Mouse (Mus musculus): ENCODE measurements around the gene Nrd1.
A peak's percentile ranks its signal among the peaks of the same experiment; 100 is the strongest.

Nrd1 gene

DNA sequence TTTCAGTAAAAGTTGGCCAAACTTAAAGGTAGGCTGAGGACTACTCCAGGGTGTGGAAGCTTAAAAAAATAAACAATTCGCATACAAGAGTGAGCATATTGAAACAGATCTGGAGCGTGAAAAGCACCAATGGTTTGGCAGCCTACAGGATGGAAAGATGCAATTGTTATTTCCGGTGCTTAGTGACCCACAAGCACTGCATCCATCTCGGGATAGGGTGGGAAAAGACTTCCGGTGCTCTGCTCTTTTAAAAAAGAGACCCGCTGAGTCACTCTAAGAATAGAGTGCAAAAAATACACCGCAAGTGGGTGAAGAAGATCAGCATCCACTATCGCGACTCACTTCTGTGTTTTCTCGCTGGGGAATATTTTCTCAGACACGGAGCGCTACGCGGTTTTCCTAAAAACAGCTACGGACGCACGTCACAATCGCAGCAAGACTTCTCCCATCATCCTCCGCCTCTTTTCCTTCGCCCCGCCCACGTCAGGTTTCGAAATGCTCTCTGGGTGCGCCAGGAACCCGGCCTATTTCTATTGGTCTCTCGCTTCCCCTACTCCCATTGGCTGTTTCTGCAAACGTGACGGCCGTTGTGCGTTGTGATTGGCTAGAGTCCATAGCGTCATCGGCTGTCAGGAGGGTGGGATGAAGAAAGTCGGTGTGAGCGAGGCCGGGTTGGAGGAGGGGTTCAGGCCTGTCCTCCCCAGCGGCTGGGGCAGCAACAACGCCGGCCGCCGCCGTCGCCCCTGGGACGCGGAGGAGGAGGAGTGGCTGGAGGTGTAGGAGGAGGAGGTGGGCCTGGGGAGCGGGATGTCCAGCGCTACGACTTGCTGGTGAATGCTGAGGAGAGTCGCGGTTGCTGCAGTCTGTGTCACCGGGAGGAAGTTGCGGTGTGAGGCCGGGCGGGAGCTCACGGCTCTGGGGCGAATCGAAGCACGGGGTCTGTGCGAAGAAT, at the start of gene Nrd1:
Gene Nrd1, plus strand, starts transcription at position 657 of the 952 bp plus-strand sequence.
- peak; percentile 99 for DNase-seq (ENCODE audit: low read depth, low spot score)

DNA sequence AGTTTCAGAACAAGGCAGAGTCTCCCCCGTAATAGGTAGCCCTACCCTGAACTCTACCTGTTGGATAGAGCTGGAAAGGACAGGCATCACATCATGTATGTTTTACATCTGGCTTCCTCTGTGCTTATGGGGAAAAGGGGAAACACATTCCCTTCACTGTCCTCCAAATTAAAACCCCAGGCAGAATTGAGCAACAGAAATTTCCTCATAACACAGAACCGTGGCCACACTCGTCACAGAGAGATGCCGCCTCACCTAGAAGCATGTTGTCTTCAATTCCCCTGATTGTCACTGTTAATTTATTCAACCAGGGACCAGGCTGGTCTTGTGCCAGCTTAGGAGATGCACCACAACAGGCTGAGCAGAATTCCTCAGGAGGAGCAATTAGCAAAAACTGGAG, 48.8 kb upstream of the Nrd1 start:
- DNase-seq (ENCODE audit: low read depth, low spot score): no peak

DNA sequence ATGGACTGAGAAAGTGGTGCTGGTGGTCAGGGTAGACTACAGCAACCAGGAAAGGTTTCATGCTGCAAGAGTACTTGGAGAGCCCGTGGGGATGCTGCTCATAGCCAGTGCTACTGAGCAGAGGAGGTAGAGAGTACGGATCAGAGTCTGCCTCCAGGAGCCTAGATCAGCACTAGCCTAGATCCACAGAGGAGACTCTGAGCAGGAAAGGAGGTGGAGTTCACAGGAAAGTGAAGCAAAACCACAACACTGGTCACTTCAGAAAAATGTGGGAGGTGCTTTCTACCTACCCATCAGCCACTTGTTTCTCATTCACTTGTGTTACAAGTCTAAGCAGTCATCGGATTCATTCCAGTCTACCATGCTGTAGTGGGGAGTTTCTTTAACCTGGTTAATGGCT, 40.8 kb upstream of the Nrd1 start:
- no peak for DNase-seq (ENCODE audit: low read depth, low spot score)

DNA sequence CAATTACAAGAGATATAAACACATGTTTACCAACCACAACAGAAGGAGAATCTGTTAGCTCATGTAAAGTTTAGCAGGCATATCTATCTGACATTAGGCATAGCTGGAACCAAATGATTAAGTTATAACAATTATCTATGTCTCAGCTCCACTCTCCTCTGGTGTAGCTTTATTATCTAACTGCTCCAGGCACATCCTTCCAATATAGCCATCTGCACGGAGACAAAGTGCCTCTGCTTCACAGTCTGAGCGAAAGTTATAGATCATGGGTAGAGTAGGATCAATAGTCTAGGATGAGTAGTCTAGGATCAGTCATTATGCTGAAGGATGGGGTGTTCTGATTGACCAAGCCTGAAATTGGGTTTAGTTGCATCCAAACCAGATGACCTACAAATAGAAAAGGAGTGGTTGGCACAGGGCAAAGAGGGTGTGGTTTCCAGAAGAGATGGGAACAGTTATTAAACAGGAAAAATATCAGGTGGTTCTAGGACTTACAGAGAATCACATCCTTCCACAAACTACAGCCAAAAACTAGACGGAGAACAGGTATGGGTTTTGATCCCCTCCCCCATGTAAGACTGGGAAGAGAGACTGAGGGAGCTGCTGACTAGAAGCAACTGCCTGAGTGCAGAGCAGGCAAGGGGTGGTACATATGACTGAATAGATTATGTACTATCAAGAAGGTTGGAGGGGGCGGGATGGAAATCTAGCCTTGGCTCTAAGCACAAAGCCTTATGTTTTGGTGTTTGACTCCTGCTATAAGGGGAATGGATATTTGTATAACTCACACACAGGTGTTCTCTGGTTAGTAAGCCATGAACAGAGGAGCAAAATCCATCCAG, 39.6 kb upstream of the Nrd1 start:
- no peak for DNase-seq (ENCODE audit: low read depth, low spot score)

DNA sequence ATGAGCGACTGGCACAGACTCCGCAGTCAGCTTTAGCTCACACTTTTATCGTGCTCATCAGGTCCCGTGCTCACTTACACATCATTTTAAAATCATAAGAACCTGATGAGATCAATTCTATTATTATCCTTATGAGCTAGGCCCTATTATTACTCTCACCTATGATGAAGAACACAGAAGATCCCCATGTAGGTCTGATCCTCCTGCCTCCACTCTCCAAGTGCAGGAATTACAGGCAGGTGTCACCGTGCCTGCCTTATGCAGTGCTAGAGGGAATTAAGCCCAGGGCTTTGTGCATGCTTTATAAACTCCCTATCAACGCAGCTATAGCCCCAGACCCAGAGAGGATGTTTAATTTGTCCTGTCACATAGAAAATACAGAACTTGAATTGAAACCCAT, 37.4 kb upstream of the Nrd1 start:
- no peak for DNase-seq (ENCODE audit: low read depth, low spot score)

DNA sequence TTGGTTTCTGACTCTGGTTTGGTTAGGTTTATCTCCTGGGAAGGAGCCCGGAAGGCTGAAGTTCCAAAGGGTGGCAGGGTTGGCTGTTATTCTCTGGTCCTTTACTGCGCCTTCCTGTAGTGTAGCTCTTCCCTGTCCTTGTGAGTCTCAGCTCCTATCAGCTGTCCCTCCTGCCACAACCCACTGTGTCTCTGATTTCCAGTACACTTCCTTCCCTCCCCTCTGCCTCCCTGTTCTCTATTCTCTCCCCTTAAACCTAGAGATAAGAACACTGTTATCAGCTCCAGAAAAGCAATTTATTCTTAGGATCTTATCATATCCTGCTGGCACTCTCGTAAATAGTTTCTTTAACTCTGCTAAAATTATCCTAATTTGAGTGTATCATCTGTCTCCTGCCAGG, 30.9 kb upstream of the Nrd1 start:
- no peak for DNase-seq (ENCODE audit: low read depth, low spot score)

DNA sequence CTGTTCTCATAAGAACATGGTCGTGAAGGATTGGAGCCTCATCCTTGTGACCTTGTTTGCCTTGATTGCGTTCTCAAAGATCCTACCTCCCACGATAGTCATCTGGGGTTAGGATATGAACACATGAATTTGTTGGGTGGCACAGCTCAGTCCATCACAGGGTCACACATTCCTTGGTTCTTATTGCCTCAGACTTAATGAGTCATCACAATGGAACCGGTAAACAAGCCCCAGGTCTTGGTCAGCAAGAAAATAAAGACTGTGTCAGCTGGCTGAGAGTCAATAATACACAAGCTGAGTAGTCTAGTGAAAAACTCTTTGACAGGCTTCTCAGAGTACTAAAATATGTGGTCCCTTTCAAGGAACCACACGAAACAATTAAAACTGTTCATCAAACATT, 29.4 kb upstream of the Nrd1 start:
- no peak for DNase-seq (ENCODE audit: low read depth, low spot score)

DNA sequence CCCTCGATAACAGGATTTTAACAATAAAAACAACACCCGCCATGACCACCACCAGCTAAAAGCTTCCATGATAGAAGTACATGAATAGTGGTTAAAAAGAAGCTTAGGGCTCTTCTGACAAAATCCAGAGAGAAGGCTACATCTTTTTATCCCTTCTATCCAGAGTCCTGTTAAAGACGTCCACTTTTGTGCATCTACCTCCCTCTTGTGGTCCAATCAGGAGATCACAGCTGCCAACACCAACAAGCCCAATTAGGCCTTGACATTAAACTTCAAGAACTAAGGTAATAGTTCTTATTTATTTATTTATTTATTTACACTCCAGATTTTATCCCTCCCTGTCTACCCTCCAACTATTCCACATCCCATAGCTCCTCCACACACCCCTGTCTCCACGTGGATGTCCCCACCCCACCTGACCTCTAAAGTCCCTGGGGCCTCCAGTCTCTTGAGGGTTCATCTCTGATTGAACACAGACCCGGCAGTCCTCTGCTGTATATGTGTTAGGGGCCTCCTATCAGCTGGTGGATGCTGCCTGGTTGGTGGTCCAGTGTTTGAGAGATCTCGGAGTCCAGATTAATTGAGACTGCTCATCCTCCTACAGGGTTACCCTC, 23.9 kb upstream of the Nrd1 start:
- DNase-seq (ENCODE audit: low read depth, low spot score): peak; percentile 25

DNA sequence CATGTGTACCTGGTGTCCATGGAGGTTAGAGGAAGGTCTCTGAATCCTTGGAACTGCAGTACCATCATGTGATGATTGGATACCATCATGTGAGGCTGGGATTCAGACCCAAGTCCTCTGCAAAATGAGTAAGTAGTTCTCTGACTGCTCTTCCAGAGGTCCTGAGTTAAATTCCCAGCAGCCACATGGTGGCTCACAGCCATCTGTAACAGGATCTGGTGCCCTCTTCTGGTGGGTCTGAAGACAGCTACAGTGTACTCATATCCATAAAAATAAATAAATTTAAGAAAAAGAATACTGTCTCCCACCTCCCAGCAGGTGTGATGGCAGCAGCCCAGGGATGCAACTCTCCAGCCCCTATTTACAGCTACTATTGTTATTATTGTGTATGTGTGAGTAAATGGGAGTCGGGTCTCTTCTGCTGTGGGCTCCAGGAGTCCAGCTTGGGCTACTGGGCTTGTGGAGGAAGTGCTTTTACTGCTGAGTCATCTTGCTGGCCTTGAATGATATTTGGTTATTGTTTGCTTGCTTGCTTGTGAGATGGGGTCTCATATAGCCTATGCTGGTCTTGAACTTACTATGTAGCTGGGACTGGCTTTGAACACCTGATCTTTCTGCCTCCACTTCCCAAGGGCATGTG, 13.5 kb upstream of the Nrd1 start:
- DNase-seq (ENCODE audit: low read depth, low spot score): no peak

DNA sequence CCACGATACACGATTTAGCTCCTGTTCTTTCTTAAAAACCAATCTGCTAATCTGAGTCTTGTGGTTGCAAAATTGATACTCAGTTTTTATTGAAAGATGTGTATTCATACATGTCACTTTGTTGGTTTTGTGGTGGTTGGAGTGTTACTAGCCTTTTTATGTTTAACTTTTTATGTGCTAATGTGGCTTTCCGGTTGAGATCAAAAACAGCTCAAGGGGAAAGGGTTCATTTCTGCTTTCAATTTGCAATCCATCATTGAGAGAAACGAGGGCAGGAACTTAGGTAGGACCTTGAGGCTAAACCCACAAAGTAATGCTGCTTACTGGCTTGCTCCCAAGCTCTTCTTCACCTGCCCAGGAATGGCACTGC, 13.0 kb upstream of the Nrd1 start:
- DNase-seq (ENCODE audit: low read depth, low spot score): no peak

DNA sequence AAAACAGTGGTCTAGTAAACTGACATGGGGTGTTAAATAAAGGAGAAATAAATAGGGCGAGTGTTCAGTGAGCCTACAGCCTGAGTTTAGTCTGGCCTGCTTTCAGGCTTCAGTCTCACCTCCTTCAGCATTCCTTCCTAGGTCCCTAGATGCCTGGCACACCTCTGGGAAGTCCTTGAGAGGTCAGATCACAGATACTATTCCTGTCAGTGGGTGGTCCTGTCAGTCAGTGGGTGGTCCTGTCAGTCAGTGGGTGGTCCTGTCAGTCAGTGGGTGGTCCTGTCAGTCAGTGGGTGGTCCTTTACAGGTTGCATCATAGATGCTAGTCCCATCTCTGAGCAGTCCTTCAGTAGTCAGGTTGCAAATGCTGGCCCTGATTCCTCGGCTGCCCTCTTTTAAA, 11.0 kb upstream of the Nrd1 start:
- no peak for DNase-seq (ENCODE audit: low read depth, low spot score)

DNA sequence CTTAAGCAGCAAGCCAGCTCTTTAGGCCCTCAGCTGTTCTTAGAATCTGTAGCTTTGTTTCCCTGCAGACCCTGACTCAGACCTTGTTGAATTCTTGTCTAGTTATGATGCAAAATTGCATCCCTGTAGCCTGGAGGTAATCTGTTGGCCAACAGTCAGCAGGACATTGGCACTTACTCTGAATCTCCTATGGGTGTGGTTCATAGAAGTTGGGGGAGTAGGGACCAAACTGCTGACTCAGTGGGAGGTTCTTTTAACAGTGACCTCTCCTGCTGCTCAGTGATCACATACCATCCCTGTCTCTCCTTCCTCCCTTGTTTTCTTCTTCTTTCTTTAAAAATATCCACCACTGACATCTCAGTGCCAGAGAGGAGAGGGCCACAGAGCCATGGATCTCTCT, 10.4 kb upstream of the Nrd1 start:
- no peak for DNase-seq (ENCODE audit: low read depth, low spot score)

DNA sequence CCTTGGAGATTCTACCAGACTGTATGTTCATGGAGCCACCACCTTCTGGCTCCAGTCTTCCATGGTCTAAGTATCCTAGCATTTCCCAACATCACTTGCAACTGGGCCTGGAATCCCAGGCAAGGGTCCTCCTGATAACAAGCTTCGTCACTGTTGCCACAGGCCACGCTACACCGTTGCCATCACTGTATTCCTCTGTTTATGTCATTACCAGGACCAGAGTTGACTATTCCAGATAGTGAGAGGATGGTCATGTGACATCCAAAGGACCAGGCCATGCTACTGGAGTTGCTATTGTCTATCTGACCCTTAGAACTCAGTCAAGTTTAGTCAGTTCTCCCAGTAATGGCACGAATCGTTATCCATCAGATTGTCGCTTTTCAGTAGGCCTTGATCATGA, 9.9 kb upstream of the Nrd1 start:
- DNase-seq (ENCODE audit: low read depth, low spot score): no peak

DNA sequence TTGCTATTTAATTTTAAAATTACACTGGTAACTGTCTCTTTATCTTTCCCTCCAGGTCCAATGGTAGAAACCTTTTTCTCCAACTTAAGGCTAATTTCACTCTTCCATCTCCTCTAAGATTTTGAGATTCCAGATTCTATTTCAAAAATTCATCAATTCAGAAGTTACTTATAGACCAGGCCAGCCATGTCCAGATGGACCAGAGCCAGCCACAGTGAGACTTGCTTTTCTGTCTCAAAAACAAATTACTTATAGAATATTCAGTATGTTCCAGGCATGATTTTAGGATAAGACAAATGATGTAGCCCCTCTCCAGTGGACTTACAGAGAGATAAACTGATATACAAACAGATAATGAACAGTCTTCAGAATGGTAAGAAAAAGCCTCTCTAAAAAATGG, 8.6 kb upstream of the Nrd1 start:
- DNase-seq (ENCODE audit: low read depth, low spot score): no peak

DNA sequence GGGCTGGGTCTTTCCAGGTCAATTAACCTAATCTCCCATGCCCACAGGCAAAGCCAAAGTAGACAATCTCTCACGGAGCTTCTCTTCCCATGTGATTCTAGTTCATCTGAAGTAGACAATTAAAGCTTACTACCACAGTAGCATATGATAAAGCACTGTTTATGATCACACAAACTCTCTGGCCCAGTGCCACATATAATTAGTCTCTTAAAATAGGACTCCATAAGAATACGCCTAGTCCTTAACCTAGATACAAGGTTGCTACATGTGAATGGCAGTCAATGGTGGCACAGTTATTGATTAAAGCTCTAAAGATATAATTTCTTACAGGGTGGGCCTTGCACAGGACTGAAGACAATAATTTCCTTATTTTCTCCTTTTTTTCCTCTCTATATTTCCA, 7.5 kb upstream of the Nrd1 start:
- DNase-seq (ENCODE audit: low read depth, low spot score): no peak

DNA sequence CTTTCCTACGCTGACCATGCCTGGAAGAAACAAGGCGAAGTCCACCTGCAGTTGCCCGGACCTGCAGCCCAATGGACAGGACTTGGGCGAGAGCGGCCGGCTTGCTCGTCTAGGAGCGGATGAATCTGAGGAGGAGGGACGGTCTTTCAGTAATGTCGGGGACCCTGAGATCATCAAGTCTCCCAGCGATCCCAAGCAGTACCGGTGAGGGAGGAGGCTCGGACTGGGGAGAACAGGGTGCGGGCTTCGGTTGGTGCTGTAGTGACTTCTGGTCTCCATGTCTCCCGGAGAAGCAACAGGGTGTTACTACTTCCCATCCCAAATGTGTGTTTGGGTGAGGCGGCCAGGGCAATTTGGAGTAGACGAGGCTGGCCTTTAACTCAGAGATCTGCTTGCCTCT, 506 bp downstream of the Nrd1 start:
- peak; percentile 25 for DNase-seq (ENCODE audit: low read depth, low spot score)

DNA sequence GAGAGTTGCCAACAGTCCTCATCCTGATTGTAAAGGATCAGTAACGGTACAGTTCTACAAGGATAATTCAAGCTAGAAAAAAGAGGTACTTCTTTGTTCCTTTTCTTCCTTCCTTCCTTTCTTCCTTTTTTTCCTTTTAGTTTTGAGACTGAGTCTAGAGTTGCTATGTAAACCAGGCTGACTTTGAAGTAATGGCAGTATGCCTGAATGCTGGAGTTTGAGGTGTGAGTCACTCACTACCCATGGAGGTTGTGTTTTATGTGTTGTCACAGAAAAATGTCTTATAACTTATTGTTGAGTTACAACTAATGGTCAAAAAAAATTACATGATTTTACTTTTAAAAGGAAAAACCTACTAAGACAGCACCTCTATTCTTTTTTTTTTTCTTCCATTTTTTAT, 7.6 kb downstream of the Nrd1 start:
- DNase-seq (ENCODE audit: low read depth, low spot score): no peak

DNA sequence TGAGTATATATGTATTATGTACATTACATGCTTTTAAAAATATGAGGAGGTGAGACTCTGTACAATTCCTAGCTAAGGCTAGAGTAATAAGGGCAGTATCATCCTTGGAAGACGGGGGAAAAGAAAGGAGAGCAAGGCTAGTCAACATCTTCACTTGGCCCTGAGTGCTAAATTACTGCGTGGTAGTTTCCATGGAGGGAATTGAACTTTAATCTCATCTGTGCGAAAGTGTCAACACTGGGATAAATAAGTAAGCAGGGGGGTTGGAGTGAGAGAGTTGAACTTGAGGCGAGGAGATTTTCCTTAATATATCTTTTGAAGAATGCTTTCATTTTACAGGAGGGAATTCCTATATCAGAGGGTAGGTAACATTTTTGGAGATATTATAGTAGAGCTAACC, 13.6 kb downstream of the Nrd1 start:
- DNase-seq (ENCODE audit: low read depth, low spot score): no peak

DNA sequence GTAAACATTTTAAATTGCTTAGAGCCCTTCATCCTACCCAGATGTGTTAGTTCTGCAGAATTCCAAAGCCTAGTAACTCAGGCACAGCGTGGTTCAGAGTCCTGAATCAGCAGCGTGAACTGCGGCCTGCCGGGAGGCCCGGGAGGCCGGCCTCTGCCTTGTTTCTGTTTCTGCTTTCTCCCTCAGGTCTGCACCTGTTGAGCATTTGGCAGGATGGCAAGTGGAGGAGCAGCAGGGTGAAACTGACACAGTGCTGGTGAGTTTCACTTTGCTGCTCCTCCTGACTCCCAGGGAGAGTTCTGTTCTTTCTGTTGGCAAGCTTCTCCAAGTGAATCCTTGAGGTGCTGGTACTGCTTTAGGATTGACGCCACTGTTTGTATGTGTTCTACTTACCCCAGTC, 17.0 kb downstream of the Nrd1 start:
- peak; percentile 83 for DNase-seq (ENCODE audit: low read depth, low spot score)

DNA sequence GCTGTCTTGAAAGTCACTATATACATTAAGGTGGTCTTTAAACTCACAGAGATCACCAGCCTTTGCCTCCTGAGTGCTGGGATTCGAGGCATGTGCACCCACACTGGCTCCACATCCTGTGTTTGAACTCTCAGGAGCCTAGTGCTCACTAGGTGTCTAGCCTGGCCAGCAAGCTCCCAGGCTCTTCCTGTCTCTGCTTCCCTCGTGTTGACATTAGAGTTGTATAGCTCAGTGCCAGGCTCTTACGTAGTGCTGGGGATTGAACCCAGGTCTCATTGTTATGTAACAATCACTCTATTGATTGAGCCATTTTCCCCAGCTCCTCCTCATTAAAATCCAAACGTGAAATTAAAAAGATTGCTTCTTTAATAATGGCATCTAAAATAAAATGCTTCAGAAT, 18.8 kb downstream of the Nrd1 start:
- no peak for DNase-seq (ENCODE audit: low read depth, low spot score)

DNA sequence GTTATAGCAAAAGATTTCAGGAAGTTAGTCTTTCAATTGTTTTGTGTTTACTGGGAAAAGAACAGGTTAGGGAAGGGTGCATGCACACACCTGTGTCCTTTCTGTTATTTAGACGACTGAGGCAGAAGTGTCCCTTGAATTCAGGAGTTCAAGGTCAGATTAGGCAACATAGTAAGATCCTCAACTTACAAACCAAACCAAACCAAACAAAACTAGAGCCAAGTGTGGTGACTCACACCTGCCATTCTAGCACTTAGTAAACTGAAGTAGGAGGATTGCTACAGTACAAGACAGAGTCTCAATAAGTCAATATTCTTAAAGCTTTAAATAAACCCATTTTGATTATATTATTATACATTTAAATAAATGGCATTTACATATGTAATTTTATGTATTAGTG, 21.5 kb downstream of the Nrd1 start:
- DNase-seq (ENCODE audit: low read depth, low spot score): no peak

DNA sequence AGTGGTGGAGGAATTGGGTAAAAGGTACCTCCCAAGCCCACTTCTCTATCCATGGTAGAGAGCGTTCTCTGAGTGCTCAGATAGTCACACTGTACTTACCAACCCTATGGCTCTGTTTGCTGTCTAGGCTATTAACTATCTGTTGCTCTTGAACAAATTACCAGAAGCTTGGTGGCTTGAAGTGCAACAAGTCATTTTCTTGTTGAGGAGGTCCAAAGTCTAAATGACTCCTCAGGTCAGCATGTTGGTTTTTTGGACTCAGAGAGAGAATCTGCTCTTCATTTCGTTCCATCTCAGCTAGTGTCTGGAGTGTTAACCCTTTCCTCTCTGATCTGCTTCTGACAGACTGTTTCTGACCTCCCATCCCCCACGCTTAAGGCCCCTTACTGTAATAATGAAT, 24.6 kb downstream of the Nrd1 start:
- no peak for DNase-seq (ENCODE audit: low read depth, low spot score)
